Mouse (Mus musculus) cerebellum, adult 2 months (tissue): Measurements from ENCODE around the gene Map3k14. TPM values are rescaled to one million over a fixed set of nuclear protein-coding genes. Genes with fewer than 3 reads are reported as not detected.

Experiments
- DNase-seq, 2 experiments: peaks; one replicate each; pipeline ENCODE4 v3.0.0; 2021
- H3K27ac ChIP-seq: fragments of 200-500 bp; 2 replicates; pipeline ENCODE4 v1.5.1; 2012; ENCODE audit warnings: low read length, control low read depth, inconsistent platforms; ENCODE audit not compliant: insufficient read depth
- H3K27me3 ChIP-seq: fragments of 200-500 bp; 2 replicates; pipeline ENCODE4 v1.6.1; 2012; ENCODE audit warnings: inconsistent platforms, mild to moderate bottlenecking, low read length, moderate library complexity; ENCODE audit not compliant: control insufficient read depth, insufficient read depth
- H3K4me1 ChIP-seq: fragments of 200-500 bp; 2 replicates; pipeline ENCODE4 v1.6.1; 2011; ENCODE audit warnings: low read length; ENCODE audit not compliant: control insufficient read depth, insufficient read depth
- H3K4me3 ChIP-seq: fragments of 200-500 bp; replicated peaks from 2 replicates; pipeline ENCODE3; 2011; ENCODE audit warnings: mild to moderate bottlenecking, low read depth, low read length, control low read depth; ENCODE audit not compliant: insufficient read depth
- CTCF ChIP-seq: fragments of 200-500 bp; IDR thresholded peaks from 2 replicates; pipeline ENCODE4 v1.5.1; 2011; ENCODE audit warnings: low read depth, mild to moderate bottlenecking, control low read depth, low read length, moderate library complexity, borderline replicate concordance; ENCODE audit not compliant: insufficient read depth
- POLR2A ChIP-seq: fragments of 200-500 bp; IDR thresholded peaks from 2 replicates; pipeline ENCODE4 v1.6.1; 2011; ENCODE audit warnings: low read length, control low read depth, borderline replicate concordance; ENCODE audit not compliant: insufficient read depth
- WGBS: fragments of 180-500 bp; shearing (Covaris S2); methylation state at CpG from one replicate; pipeline ENCODE4 v1.1.7; 2018; 5-methylcytosine and 5-hydroxymethylcytosine counted together
- polyA plus RNA-seq: library from polyadenylated mRNA; depleted of rRNA; stranded (reverse); fragments of >200 nt; gene quantifications from 2 replicates; pipeline ENCODE4 v1.2.3, GENCODE M21; 2012; rRNA removed

Gene Map3k14
- polyA plus RNA-seq: 6.0 and 6.1 TPM in 2 replicates

DNA sequence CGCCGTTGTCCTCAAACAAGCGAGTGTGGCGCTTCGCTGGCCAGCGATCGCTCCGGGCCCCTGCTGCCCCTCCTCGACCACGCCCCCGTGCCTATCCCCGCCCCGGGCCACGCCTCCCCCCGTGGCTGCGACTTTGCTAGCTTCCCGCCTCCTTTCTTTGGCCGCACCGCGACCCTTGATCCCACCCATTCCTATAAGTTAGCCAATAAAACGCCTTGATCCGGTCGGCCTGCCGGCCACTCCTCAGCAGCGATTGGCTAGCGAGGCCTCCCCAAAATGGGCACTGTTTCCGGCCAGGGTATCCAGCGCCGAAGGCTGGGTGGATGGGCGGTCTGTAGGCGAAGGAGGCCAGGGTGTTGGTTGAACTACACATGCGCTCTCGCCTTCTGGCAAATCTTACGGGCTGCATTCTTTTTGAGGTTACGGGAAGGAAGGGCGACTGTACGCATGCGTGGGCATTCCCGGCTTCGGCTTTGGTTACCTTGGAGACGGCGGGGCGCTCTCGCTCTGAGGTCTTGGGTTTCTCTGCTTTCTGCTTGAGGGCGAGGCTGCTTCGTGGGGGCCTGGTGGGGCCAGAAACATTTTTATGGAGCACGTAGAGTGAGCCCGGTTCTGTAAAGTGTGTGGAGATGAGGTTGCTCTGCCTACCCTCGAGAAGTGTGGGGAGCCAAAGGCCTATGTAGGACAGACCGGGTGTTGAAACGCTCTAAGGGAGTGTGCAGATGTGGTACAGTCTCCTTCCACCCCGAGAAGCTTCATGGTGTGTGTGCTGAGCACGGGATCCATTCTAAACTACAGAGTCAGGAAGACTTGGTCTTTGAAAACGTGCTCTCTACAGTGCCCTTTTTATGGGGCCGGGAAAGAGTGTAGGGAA, at the start of gene Map3k14:
Gene Map3k14, minus strand, starts transcription at position 127 of the 874 bp plus-strand sequence.
- no peaks in the 10 kb centered on the region; the same call in 1 of the 2 replicates for H3K4me1 ChIP-seq

GRCm38 (mm10) chr11:103315379-103315778, 48.1 kb upstream of the Map3k14 start:
- TF ChIP-seq POLR2A: no peak
- TF ChIP-seq CTCF: no peak
- WGBS: 90% methylated on average over 5 of the region's 5 CpGs

More for the DNA sequence above, at the start of gene Map3k14:
- TF ChIP-seq CTCF (no peak), POLR2A (peak; percentile 42)
- peak; percentile 99 to 100 for DNase-seq
- no peaks in the 10 kb centered on the region for H3K27me3 ChIP-seq
- 1% methylated on average over 55 of the region's 55 CpGs for WGBS
- H3K4me3 ChIP-seq: peak within 1 kb of the TSS; percentile 71
- peak within 1 kb of the TSS; percentile 21 for H3K27ac ChIP-seq

DNA sequence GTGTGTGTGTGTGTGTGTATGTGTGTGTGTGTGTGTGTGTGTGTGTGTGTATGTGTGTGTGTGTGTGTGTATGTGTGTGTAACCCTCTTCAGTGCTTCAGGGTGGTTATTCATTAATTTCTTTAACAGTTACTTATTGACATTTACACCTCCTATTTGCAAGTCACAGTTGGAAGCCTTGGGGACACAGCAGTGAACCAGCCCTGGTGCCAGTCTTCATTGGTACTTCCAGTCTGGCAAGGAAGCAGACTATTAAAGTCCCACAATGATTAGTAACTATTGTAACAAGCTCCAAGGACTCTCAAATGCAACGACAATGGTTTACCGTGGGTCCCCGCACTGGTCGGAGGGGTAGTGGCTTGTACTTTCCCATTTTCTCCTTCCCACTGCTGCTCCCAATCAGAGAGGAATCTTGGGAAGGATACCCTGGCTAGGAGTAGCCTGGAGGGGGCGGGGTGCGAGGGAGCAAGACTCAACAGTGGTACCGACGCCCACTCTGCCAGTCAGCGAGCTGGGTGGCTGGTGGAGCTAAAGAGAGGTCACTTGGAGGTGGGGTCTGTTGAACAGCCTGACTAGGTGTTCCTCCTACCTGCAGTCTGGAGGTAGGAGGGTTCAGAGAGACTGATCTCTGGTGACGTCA, 47.6 kb upstream of the Map3k14 start:
- H3K27ac ChIP-seq: no peak overlapping the region
- no peak for TF ChIP-seq CTCF
- TF ChIP-seq POLR2A: no peak
- 83% methylated on average over 10 of the region's 10 CpGs for WGBS
- no peaks in the 10 kb centered on the region for H3K4me1 ChIP-seq
- no peak for DNase-seq
- H3K27me3 ChIP-seq: no peaks in the 10 kb centered on the region
- no peak overlapping the region for H3K4me3 ChIP-seq

More at GRCm38 (mm10) chr11:103315379-103315778, 48.1 kb upstream of the Map3k14 start:
- H3K27ac ChIP-seq: no peak overlapping the region
- no peak overlapping the region for H3K4me3 ChIP-seq
- no peaks in the 10 kb centered on the region for H3K4me1 ChIP-seq
- DNase-seq: no peak
- no peaks in the 10 kb centered on the region for H3K27me3 ChIP-seq

- Histone ChIP-seq H3K27me3 (no peaks in the 10 kb centered on the region), H3K27ac (no peak overlapping the region), H3K4me3 (no peak overlapping the region), H3K4me1 (no peaks in the 10 kb centered on the region)
- no peak for DNase-seq
- TF ChIP-seq POLR2A: no peak
- no peak for TF ChIP-seq CTCF
- WGBS: 86% methylated on average over 6 of the region's 6 CpGs
Measured at GRCm38 (mm10) chr11:103313542-103313941, 46.3 kb upstream of the Map3k14 start.

- DNase-seq: no peak
- no peak for TF ChIP-seq CTCF
- TF ChIP-seq POLR2A: no peak
- no peaks in the 10 kb centered on the region for H3K4me1 ChIP-seq
- no peak overlapping the region for H3K4me3 ChIP-seq
- no peaks in the 10 kb centered on the region for H3K27me3 ChIP-seq
- WGBS: 82% methylated on average over 8 of the region's 8 CpGs
- H3K27ac ChIP-seq: no peak overlapping the region
Measured at GRCm38 (mm10) chr11:103312655-103313255, 45.5 kb upstream of the Map3k14 start.

DNA sequence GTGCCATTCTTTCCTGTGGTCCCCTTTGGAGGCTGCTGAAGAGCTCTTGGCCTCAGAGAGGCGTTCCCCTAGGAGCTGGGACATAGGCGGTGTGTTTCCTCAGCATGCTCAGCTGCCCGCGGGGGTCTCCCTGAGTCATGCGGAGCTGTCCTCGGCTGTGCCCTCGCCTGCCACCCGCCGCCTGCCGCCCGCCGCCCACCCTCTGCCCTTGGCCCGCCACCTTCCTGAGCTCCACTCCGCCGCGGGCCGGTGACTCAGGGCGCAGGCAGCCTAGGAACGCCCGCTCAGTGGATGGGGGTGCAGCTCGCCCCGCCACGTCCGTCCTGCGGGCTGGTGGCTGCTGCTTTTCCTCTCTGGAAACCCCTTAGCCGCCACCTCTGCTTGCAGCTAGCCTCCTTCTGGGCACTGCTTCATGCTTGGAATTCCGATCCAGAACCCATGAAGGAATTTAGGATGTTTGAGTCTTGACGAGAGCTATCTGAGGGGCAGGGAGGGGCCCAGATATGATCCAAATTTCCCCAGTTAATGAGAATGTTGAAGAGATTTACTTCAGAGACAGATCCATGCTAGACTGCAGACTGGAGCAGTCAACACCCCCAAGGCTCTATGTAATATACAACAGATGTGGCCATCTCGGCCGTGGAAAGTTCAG, 44.8 kb upstream of the Map3k14 start:
- DNase-seq: no peak
- Histone ChIP-seq H3K4me1 (no peaks in the 10 kb centered on the region), H3K4me3 (no peak overlapping the region), H3K27ac (no peak overlapping the region), H3K27me3 (no peaks in the 10 kb centered on the region)
- no peak for TF ChIP-seq POLR2A
- no peak for TF ChIP-seq CTCF
- WGBS: 9% methylated on average over 30 of the region's 30 CpGs

- Histone ChIP-seq H3K27ac (no peak overlapping the region), H3K4me1 (no peaks in the 10 kb centered on the region), H3K4me3 (no peak overlapping the region), H3K27me3 (no peaks in the 10 kb centered on the region)
- WGBS: 80% methylated on average over 10 of the region's 10 CpGs
- TF ChIP-seq POLR2A: no peak
- no peak for TF ChIP-seq CTCF
- no peak for DNase-seq
Measured at GRCm38 (mm10) chr11:103309956-103310574, 42.8 kb upstream of the Map3k14 start.
